Mouse (Mus musculus) brown adipose tissue, adult 24 weeks (tissue): ENCODE measurements around the gene Bnc2. TPM values are rescaled to one million over a fixed set of nuclear protein-coding genes. Genes with fewer than 3 reads are reported as not detected.

Experiments used
- H3K27ac ChIP-seq: fragments of 200-500 bp; replicated peaks from 2 replicates; pipeline ENCODE4 v1.5.1; 2012; ENCODE audit warnings: low read depth, mild to moderate bottlenecking, low read length
- H3K4me1 ChIP-seq: fragments of 200-500 bp; 2 replicates; pipeline ENCODE4 v1.6.1; 2012; ENCODE audit warnings: low read length, mixed read lengths; ENCODE audit not compliant: control insufficient read depth, insufficient read depth, insufficient read length
- H3K4me3 ChIP-seq: fragments of 200-500 bp; 2 replicates; pipeline ENCODE4 v1.5.1; 2012; ENCODE audit warnings: low read depth, mild to moderate bottlenecking, low read length, moderate library complexity; ENCODE audit not compliant: insufficient read depth
- polyA plus RNA-seq: library from polyadenylated mRNA; stranded (reverse); fragments of >200 nt; gene quantifications from 2 replicates; pipeline ENCODE4 v1.2.4, GENCODE M21; 2012; ENCODE audit not compliant: missing spikeins, insufficient read depth, insufficient read length

The Bnc2 gene
- polyA plus RNA-seq, 1 experiment = 2.2 TPM

GRCm38 (mm10) chr4:84500796-84501349, 174.2 kb downstream of the Bnc2 start:
- H3K4me3 ChIP-seq = no peak overlapping the region
- H3K4me1 ChIP-seq = no peaks in the 10 kb centered on the region
- no peak overlapping the region for H3K27ac ChIP-seq

GRCm38 (mm10) chr4:84500259-84500658, 174.8 kb downstream of the Bnc2 start:
- no peaks in the 10 kb centered on the region for H3K4me1 ChIP-seq
- no peak overlapping the region for H3K4me3 ChIP-seq
- no peak overlapping the region for H3K27ac ChIP-seq

GRCm38 (mm10) chr4:84498469-84498868, 176.6 kb downstream of the Bnc2 start:
- Histone ChIP-seq H3K27ac (no peak overlapping the region), H3K4me1 (no peaks in the 10 kb centered on the region), H3K4me3 (no peak overlapping the region)

GRCm38 (mm10) chr4:84488323-84488722, 186.8 kb downstream of the Bnc2 start:
- Histone ChIP-seq H3K4me3 (no peak overlapping the region), H3K27ac (no peak overlapping the region), H3K4me1 (no peaks in the 10 kb centered on the region)

- Histone ChIP-seq H3K4me3 (no peak overlapping the region), H3K27ac (no peak overlapping the region), H3K4me1 (no peaks in the 10 kb centered on the region)
Observed at GRCm38 (mm10) chr4:84482680-84483079, 192.4 kb downstream of the Bnc2 start.

GRCm38 (mm10) chr4:84472643-84473042, 202.4 kb downstream of the Bnc2 start:
- Histone ChIP-seq H3K4me3 (no peak overlapping the region), H3K27ac (no peak overlapping the region), H3K4me1 (0 out of 2 replicates have a peak, but pooled peaks cover 2% of the 10 kb centered on the region)

GRCm38 (mm10) chr4:84470106-84470885, 204.8 kb downstream of the Bnc2 start:
- no peak overlapping the region for H3K27ac ChIP-seq
- H3K4me1 ChIP-seq = no peaks in the 10 kb centered on the region
- no peak overlapping the region for H3K4me3 ChIP-seq

- H3K4me1 ChIP-seq = no peaks in the 10 kb centered on the region
- no peak overlapping the region for H3K27ac ChIP-seq
- no peak overlapping the region for H3K4me3 ChIP-seq
Observed at GRCm38 (mm10) chr4:84469400-84469799, 205.7 kb downstream of the Bnc2 start.

GRCm38 (mm10) chr4:84467722-84468121, 207.4 kb downstream of the Bnc2 start:
- H3K4me1 ChIP-seq = no peaks in the 10 kb centered on the region
- H3K27ac ChIP-seq = no peak overlapping the region
- no peak overlapping the region for H3K4me3 ChIP-seq

- no peak overlapping the region for H3K4me3 ChIP-seq
- H3K4me1 ChIP-seq = no peaks in the 10 kb centered on the region
- H3K27ac ChIP-seq = no peak overlapping the region
Observed at GRCm38 (mm10) chr4:84458218-84458560, 216.9 kb downstream of the Bnc2 start.

- Histone ChIP-seq H3K4me3 (no peak overlapping the region), H3K27ac (no peak overlapping the region), H3K4me1 (no peaks in the 10 kb centered on the region)
Observed at GRCm38 (mm10) chr4:84457512-84458217, 217.4 kb downstream of the Bnc2 start.

- Histone ChIP-seq H3K4me3 (no peak overlapping the region), H3K4me1 (no peaks in the 10 kb centered on the region), H3K27ac (no peak overlapping the region)
Observed at GRCm38 (mm10) chr4:84456853-84457249, 218.2 kb downstream of the Bnc2 start.

GRCm38 (mm10) chr4:84456198-84456852, 218.8 kb downstream of the Bnc2 start:
- Histone ChIP-seq H3K4me1 (no peaks in the 10 kb centered on the region), H3K4me3 (no peak overlapping the region), H3K27ac (no peak overlapping the region)

- no peak overlapping the region for H3K4me3 ChIP-seq
- H3K4me1 ChIP-seq = no peaks in the 10 kb centered on the region
- H3K27ac ChIP-seq = no peak overlapping the region
Observed at GRCm38 (mm10) chr4:84454493-84454892, 220.6 kb downstream of the Bnc2 start.

- Histone ChIP-seq H3K4me1 (no peaks in the 10 kb centered on the region), H3K27ac (no peak overlapping the region), H3K4me3 (no peak overlapping the region)
Observed at GRCm38 (mm10) chr4:84453586-84453985, 221.5 kb downstream of the Bnc2 start.
